Mouse (Mus musculus): ENCODE results near the gene Scand1. TPM values are rescaled to one million over a fixed set of nuclear protein-coding genes. Genes with fewer than 3 reads are reported as not detected.

Scand1 gene
- polyA plus RNA-seq, 1 experiment from 2014 or later = 105 TPM

DNA sequence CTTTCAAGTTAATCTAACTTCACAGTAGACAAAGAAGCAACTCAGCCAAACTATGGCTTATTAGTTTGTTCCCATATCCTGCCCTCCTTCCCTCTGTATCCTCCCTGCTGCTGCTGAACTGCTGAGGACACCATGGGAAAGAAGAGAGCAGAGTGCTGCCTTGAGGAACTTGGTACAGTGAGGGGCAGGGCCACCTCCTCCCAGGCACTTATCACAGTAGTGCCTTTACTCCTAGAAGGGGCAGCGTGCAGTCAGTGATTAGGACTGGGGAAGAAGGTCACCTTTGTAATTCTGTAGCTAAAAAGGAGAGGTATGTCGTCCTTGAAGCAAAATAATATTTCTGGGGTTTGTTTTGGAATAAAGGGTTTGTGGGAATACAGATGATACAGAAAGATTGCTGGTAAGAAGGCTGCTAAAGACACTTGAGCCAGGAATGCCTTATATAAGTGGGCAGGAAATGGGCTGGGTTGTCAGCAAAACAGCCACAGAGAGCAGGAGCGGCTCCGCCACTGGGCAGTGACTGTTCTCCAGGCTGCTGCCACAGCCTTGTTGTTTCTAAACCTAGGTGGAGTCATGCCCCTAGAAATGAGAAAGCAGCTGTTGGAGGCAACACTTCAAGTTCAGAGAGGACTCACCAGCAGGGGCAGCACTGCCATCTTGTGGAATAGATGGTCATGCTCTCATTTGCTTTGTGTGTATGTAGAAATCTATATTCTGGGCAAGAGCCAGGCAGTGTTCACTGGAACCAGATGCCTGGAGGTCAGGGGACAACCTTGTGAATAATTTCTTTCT lies 34.1 kb downstream of the Scand1 start:
- no peaks in the 10 kb centered on the region for H3K27me3 ChIP-seq
- H3K36me3 ChIP-seq = peaks cover 43% of the 10 kb centered on the region
- H3K4me1 ChIP-seq (replicated peaks) = no peaks in the 10 kb centered on the region
- no peak overlapping the region for H3K4me3 ChIP-seq
- 0 out of 2 replicates have a peak overlapping the region, but pooled peaks have one; percentile 4 for H3K27ac ChIP-seq (replicated peaks)
- WGBS = 68% methylated on average over 4 of the region's 4 CpGs
- no peak overlapping the region for H3K9ac ChIP-seq
- no peaks in the 10 kb centered on the region for H3K9me3 ChIP-seq
- ATAC-seq (ENCODE audit: low read depth) = peak; percentile 56; the same call in 1 of the 2 replicates
- H3K4me2 ChIP-seq = no peak overlapping the region

DNA sequence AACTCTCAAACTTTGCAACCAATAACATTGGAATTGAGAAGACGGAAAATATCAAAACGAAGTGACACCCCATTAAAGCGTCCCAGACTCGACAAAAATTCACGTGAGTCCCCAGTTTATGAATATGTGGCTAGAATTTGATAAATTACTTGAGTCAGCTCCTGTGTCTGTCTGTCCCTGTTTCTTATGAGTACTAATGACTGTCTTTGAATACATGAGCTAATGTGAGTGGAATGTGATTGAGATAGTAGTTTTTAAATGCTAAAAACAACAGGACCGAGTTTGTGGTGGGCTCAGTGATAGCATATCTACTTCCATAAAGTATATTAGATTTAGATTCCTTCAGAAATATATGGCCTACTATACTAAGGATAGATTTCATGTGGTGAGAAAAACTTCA lies 40.0 kb downstream of the Scand1 start:
- H3K9me3 ChIP-seq = no peaks in the 10 kb centered on the region
- H3K36me3 ChIP-seq = peaks cover 50% of the 10 kb centered on the region
- H3K4me2 ChIP-seq = no peak overlapping the region
- WGBS = 95% methylated on average over 6 of the region's 6 CpGs
- no peaks in the 10 kb centered on the region for H3K4me1 ChIP-seq (replicated peaks)
- H3K27ac ChIP-seq (replicated peaks) = no peak overlapping the region
- ATAC-seq (ENCODE audit: low read depth) = no peak
- no peak overlapping the region for H3K4me3 ChIP-seq
- no peaks in the 10 kb centered on the region for H3K27me3 ChIP-seq
- H3K9ac ChIP-seq = no peak overlapping the region

DNA sequence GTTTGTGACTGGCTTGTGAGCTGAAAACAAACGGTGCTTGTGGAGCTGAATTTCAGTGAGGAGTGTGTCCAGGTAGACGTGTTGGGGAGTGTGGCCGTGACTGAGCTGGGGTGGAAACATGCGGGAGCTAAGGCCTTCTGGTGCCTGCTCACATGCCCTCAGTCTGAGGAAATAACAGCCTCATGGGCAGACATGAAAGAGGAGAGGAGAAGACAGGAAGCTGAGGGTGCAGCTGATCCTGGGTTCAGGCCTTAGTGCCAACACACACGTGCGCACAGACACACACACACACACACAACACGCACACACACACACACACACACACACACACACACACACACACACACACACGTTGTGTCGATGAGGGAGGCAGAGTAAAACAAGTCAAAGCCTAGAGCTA lies 44.9 kb downstream of the Scand1 start:
- H3K9me3 ChIP-seq = no peaks in the 10 kb centered on the region

DNA sequence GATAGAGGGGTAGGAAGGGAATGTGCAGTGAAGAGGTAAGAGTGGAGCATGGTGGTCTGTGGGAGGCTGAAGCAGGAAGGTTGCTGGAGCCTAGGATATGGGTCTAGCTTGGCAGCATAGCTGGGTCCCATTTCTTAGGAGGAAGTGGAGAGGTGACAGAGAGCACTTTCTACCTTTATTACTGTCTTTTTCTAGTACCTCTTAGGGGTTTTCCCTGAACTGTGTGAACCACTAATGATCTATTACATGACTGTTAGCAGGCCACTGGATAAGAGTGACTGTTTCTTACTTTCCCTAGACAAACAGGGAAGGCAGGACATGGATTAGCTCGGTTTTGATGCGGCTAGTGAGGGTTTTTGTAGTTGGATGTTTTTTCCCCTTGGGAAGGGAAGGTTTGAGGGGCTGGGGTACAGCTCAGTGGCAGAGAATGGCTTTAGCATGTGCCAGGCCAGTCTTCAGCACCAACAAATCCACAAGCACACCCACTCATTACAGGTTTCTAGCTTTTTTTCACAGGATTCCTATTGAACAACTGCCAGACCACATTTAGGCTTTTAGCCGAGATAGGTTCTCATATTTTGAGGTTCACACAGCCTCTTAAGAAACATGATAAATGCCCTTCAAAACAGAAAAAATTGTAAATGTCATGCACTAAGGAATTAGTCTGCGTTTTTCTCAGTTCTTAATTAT lies 49.2 kb downstream of the Scand1 start:
- no peak overlapping the region for H3K27ac ChIP-seq (replicated peaks)
- no peak overlapping the region for H3K4me3 ChIP-seq
- no peak for ATAC-seq (ENCODE audit: low read depth)
- H3K4me1 ChIP-seq (replicated peaks) = no peaks in the 10 kb centered on the region
- H3K9ac ChIP-seq = no peak overlapping the region
- 90% methylated on average over 4 of the region's 4 CpGs for WGBS
- no peaks in the 10 kb centered on the region for H3K9me3 ChIP-seq
- H3K36me3 ChIP-seq = peaks cover 55% of the 10 kb centered on the region
- H3K27me3 ChIP-seq = no peaks in the 10 kb centered on the region
- H3K4me2 ChIP-seq = no peak overlapping the region

More for the DNA sequence above, 44.9 kb downstream of the Scand1 start:
- Histone ChIP-seq H3K27ac (replicated peaks) (no peak overlapping the region), H3K4me3 (no peak overlapping the region), H3K36me3 (peaks cover 37% of the 10 kb centered on the region), H3K27me3 (no peaks in the 10 kb centered on the region), H3K4me2 (no peak overlapping the region), H3K9ac (no peak overlapping the region), H3K4me1 (replicated peaks) (no peaks in the 10 kb centered on the region)
- ATAC-seq (ENCODE audit: low read depth) = no peak
- WGBS = 94% methylated on average over 9 of the region's 9 CpGs

Small RNAs within 50 kb of the gene (microRNA-seq; reads per million reads assigned to microRNA genes)
- gene Gm22759 = not detected

Other genes with a start within 250 kb of the Scand1 start
- gene Spag4, start 247.5 kb downstream of the Scand1 start, polyA plus RNA-seq (2015; fragmentation: Nextera tagmentation; extraction: Ambion mirVana) = 5.6 and 6.4 TPM in 2 replicates
- gene Cpne1, start 200.7 kb downstream of the Scand1 start, polyA plus RNA-seq (2015; fragmentation: Nextera tagmentation; extraction: Ambion mirVana) = 33.4 and 34.0 TPM in 2 replicates
- 27.7 and 27.8 TPM in 2 replicates for gene Rbm12, start 200.7 kb downstream of the Scand1 start, polyA plus RNA-seq (2015; fragmentation: Nextera tagmentation; extraction: Ambion mirVana)
- gene Gm28036, start 185.6 kb downstream of the Scand1 start, polyA plus RNA-seq (2015; fragmentation: Nextera tagmentation; extraction: Ambion mirVana) = 21.4 and 26.1 TPM in 2 replicates
- 373 and 399 TPM in 2 replicates for gene Romo1, start 168.7 kb downstream of the Scand1 start, polyA plus RNA-seq (2015; fragmentation: Nextera tagmentation; extraction: Ambion mirVana)
- 31.2 and 31.8 TPM in 2 replicates for gene Nfs1, start 168.5 kb downstream of the Scand1 start, polyA plus RNA-seq (2015; fragmentation: Nextera tagmentation; extraction: Ambion mirVana)
- 509 and 512 TPM in 2 replicates for gene Rbm39, start 132.5 kb downstream of the Scand1 start, polyA plus RNA-seq (2015; fragmentation: Nextera tagmentation; extraction: Ambion mirVana)
- gene Phf20, start 116.2 kb downstream of the Scand1 start, polyA plus RNA-seq (2015; fragmentation: Nextera tagmentation; extraction: Ambion mirVana) = 101 and 126 TPM in 2 replicates
- gene Cnbd2, start 405 bp downstream of the Scand1 start, polyA plus RNA-seq (2015; fragmentation: Nextera tagmentation; extraction: Ambion mirVana) = 6.0 and 7.6 TPM in 2 replicates
- gene Epb41l1, start 108.2 kb upstream of the Scand1 start, polyA plus RNA-seq (2015; fragmentation: Nextera tagmentation; extraction: Ambion mirVana) = 7.8 and 9.4 TPM in 2 replicates
- gene Aar2, start 234.9 kb upstream of the Scand1 start, polyA plus RNA-seq (2015; fragmentation: Nextera tagmentation; extraction: Ambion mirVana) = 41.9 and 44.8 TPM in 2 replicates